Mouse (Mus musculus): ENCODE measurements at regions not wholly inside any gene's neighbourhood (a gene's known extent, or its start where the extent isn't known, plus 50 kb on each side); places are given as distances from the start of the nearest gene placed in this dataset.
A peak's percentile ranks its signal among the peaks of the same experiment; 100 is the strongest.
"Not testable (repeated sequence)": the region's sequence is repeated elsewhere in the genome, so short reads cannot be mapped to it uniquely, and the experiment has no call there.

GRCm38 (mm10) chr19:3083438-3083837 is 199.3 kb upstream of the Mrpl21 start:
- DNase-seq (ENCODE audit: low spot score in 2 of 2), result peak in 1 of 2 experiments; percentile 1

DNA sequence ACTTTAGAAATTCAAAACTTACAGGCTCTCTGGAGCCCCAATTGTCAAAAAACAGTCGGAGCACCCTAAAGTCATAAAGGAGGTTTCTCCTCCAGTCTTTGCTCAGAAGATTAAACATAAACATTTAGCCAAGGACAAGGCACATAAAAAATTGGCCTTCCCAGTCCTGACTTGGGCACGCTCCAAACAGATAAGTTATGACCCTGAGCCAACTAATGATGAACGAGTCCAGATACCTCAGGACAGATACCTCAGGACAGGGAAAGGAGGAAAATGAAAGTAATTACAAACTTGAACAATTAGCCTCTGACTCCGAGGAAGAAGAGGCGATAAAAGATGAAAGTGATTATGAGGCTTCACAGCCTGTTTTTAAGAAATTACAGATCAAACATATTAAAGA is 190.9 kb upstream of the Mrpl21 start:
- DNase-seq (ENCODE audit: low spot score in 2 of 2), result not testable (repeated sequence)
